Mouse (Mus musculus) ES-E14 (cell line): Measurements from ENCODE around the gene Ksr2.

Source experiments
- HCFC1 ChIP-seq: IDR thresholded peaks from 2 replicates; pipeline ENCODE4 v1.6.1; 2012; ENCODE audit warnings: low read length, inconsistent platforms, borderline replicate concordance; ENCODE audit not compliant: insufficient read depth
- ZC3H11A ChIP-seq: IDR thresholded peaks from 2 replicates; pipeline ENCODE4 v1.6.1; 2012; ENCODE audit warnings: low read depth, mild to moderate bottlenecking, inconsistent platforms, low read length, borderline replicate concordance
- ZNF384 ChIP-seq: IDR thresholded peaks from 2 replicates; pipeline ENCODE4 v1.6.1; 2012; ENCODE audit warnings: low read depth, low read length, inconsistent platforms

DNA sequence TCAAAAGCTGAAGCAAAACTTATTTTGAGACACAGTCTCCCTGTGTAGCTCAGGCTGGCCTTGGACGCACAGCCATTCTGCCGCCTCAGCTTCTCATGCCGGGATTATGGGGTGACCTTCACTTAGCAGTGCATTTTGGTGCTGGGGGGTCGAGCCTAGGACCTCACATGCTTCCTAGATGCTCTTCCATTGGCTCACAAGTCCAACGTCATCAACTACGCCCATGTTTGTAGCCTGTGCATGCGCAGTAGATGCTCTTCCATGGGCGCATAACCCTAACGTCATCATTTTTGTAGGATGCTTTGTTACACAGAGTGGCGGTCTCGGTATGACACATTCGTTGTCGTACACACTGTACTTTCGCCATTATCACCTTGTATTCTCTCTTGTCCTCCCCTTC is 46.5 kb downstream of the Ksr2 start:
- TF ChIP-seq ZNF384, result no peak
- no peak for TF ChIP-seq ZC3H11A
- no peak for TF ChIP-seq HCFC1
